Mouse (Mus musculus) liver, embryonic 16.5 days (tissue): ENCODE results near the gene Aebp2. TPM values are rescaled to one million over a fixed set of nuclear protein-coding genes. Genes with fewer than 3 reads are reported as not detected.
"Not testable (repeated sequence)": the region's sequence is repeated elsewhere in the genome, so short reads cannot be mapped to it uniquely, and the experiment has no call there.

Experiments
- ATAC-seq: fragments of 200-750 bp; cut with Nextera tagmentation; 2 replicates; pipeline ENCODE4 v1.8.0; 2017; ENCODE audit warnings: low read depth, mild to moderate bottlenecking, moderate number of reproducible peaks, moderate library complexity
- H3K27ac ChIP-seq: fragments of 300-500 bp; sonication (generic); 2 replicates; pipeline ENCODE4 v1.5.1; 2014; ENCODE audit warnings: mild to moderate bottlenecking, low read length
- H3K27me3 ChIP-seq: fragments of 300-500 bp; sonication (generic); 2 replicates; pipeline ENCODE4 v1.6.1; 2014; ENCODE audit warnings: low read depth, low read length, mixed read lengths; ENCODE audit not compliant: control insufficient read depth, insufficient read depth
- H3K36me3 ChIP-seq: fragments of 300-500 bp; sonication (generic); 2 replicates; pipeline ENCODE4 v1.6.1; 2014; ENCODE audit warnings: mild to moderate bottlenecking; ENCODE audit not compliant: control insufficient read depth, insufficient read depth
- H3K4me1 ChIP-seq: fragments of 300-500 bp; sonication (generic); 2 replicates; pipeline ENCODE4 v1.6.1; 2014; ENCODE audit warnings: low read depth, low read length, mixed read lengths; ENCODE audit not compliant: control insufficient read depth
- H3K4me2 ChIP-seq: fragments of 300-500 bp; sonication (generic); 2 replicates; pipeline ENCODE4 v1.6.1; 2014; ENCODE audit warnings: low read depth, low read length, mixed read lengths
- H3K4me3 ChIP-seq: fragments of 300-500 bp; sonication (generic); 2 replicates; pipeline ENCODE4 v1.5.1; 2014; ENCODE audit warnings: low read depth, mild to moderate bottlenecking, low read length
- H3K9ac ChIP-seq: fragments of 300-500 bp; sonication (generic); 2 replicates; pipeline ENCODE4 v1.6.1; 2014; ENCODE audit warnings: low read depth, low read length
- H3K9me3 ChIP-seq: fragments of 300-500 bp; sonication (generic); replicated peaks from 2 replicates; pipeline ENCODE4 v1.6.1; 2016; ENCODE audit warnings: low read length; ENCODE audit not compliant: control insufficient read depth
- WGBS: fragments of 180-500 bp; shearing (Covaris S2); extraction: QIAGEN DNeasy Blood & Tissue Kit; methylation state at CpG from one replicate; pipeline ENCODE4 v1.1.7; 2014; ENCODE audit not compliant: insufficient replicate concordance; 5-methylcytosine and 5-hydroxymethylcytosine counted together
- polyA plus RNA-seq: library from polyadenylated mRNA; unstranded; fragments of >200 nt; fragmentation: Nextera tagmentation; extraction: Ambion mirVana; gene quantifications from 2 replicates; pipeline ENCODE4 v1.2.1, GENCODE M21; 2015

Gene Aebp2
- polyA plus RNA-seq, 1 experiment from 2014 or later = 2.5 TPM

- H3K9ac ChIP-seq = no peak overlapping the region
Measured at GRCm38 (mm10) chr6:140592713-140593112, 29.8 kb upstream of the Aebp2 start.

GRCm38 (mm10) chr6:140593420-140594170, 28.9 kb upstream of the Aebp2 start:
- no peaks in the 10 kb centered on the region for H3K4me1 ChIP-seq
- H3K9ac ChIP-seq = no peak overlapping the region
- H3K4me2 ChIP-seq = 0 out of 2 replicates have a peak overlapping the region, but pooled peaks have one; percentile 3
- H3K27ac ChIP-seq = peak overlapping the region; percentile 57
- WGBS = 69% methylated on average over 17 of the region's 17 CpGs
- no peak overlapping the region for H3K4me3 ChIP-seq
- no peaks in the 10 kb centered on the region; the same call in 1 of the 2 replicates for H3K36me3 ChIP-seq
- no peaks in the 10 kb centered on the region for H3K27me3 ChIP-seq
- H3K9me3 ChIP-seq = no peaks in the 10 kb centered on the region
- ATAC-seq = peak; percentile 82

More at GRCm38 (mm10) chr6:140592713-140593112, 29.8 kb upstream of the Aebp2 start:
- H3K4me3 ChIP-seq = no peak overlapping the region
- H3K4me2 ChIP-seq = no peak overlapping the region
- H3K4me1 ChIP-seq = no peaks in the 10 kb centered on the region
- no peaks in the 10 kb centered on the region for H3K9me3 ChIP-seq
- H3K36me3 ChIP-seq = no peaks in the 10 kb centered on the region; the same call in 1 of the 2 replicates
- ATAC-seq = no peak
- no peaks in the 10 kb centered on the region for H3K27me3 ChIP-seq
- WGBS = 61% methylated on average over 8 of the region's 8 CpGs
- H3K27ac ChIP-seq = peak overlapping the region; percentile 57; the same call in 1 of the 2 replicates

DNA sequence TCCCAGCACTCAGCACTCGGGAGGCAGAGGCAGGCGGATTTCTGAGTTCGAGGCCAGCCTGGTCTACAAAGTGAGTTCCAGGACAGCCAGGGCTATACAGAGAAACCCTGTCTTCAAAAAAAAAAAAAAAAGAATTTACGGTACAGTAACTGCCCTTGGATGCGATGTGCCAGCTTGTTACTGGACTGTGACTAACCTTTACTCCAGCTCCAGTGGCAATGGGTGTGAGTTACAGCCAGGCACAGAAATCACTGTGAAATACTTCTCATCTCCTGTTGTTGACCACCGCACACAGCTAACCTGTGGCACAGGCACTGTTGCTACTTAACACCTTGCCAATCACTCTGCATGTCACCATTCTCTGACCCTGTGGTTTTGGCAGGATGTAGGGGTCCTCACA, 26.9 kb upstream of the Aebp2 start:
- H3K4me3 ChIP-seq, H3K36me3 ChIP-seq, ATAC-seq, H3K9me3 ChIP-seq, H3K4me1 ChIP-seq, H3K9ac ChIP-seq, H3K4me2 ChIP-seq, H3K27me3 ChIP-seq, H3K27ac ChIP-seq: not testable (repeated sequence)
- 72% methylated on average over 6 of the region's 6 CpGs for WGBS

GRCm38 (mm10) chr6:140597381-140598329, 24.8 kb upstream of the Aebp2 start:
- H3K9me3 ChIP-seq = no peaks in the 10 kb centered on the region
- no peak overlapping the region for H3K27ac ChIP-seq
- WGBS = 77% methylated on average over 15 of the region's 15 CpGs
- no peak overlapping the region for H3K9ac ChIP-seq
- H3K4me1 ChIP-seq = no peaks in the 10 kb centered on the region
- H3K36me3 ChIP-seq = no peaks in the 10 kb centered on the region
- H3K4me3 ChIP-seq = no peak overlapping the region
- no peak overlapping the region for H3K4me2 ChIP-seq
- no peaks in the 10 kb centered on the region for H3K27me3 ChIP-seq
- no peak for ATAC-seq

DNA sequence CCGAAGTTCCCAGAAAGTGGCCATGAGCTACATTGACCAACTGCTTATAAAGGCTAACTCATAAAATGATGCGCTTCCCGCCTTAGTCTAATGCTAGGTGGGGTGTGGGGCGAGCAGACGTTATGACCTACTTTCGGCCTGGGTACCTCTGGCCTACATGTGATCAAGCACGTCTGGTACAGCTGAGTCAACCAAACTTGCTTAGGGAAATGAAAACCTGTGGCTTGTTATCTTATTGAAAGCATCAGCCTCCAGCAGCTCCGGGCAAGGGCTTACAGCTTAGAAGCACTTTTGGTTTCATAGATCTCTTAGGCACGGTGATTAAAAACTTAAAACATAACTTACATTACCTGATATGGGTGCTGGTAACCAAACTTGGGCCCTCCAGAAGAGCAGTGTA, 23.9 kb upstream of the Aebp2 start:
- H3K4me2 ChIP-seq = no peak overlapping the region
- H3K4me1 ChIP-seq = no peaks in the 10 kb centered on the region
- no peaks in the 10 kb centered on the region for H3K27me3 ChIP-seq
- 67% methylated on average over 9 of the region's 9 CpGs for WGBS
- no peak overlapping the region for H3K27ac ChIP-seq
- no peak overlapping the region for H3K9ac ChIP-seq
- H3K4me3 ChIP-seq = no peak overlapping the region
- H3K9me3 ChIP-seq = no peaks in the 10 kb centered on the region
- no peaks in the 10 kb centered on the region for H3K36me3 ChIP-seq
- no peak for ATAC-seq

DNA sequence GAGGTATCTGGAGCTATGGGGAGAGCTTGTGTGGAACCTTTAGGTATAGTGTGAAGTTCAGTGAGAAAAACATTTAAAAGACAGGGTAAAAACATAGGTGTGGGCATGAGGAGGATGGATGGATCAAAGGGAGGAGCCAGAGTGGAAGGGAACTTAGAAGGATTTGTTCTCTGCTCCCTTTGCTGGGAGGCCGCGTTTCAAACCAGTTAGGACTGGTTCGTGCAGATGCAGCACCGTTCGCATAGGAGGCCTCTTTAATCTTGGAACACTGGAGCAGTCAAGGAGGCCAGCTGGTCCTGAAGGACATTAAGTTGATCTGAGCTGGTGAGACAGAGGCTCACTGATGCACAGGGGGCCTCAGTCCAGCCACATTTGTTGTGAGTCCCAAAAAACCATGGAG, 23.1 kb upstream of the Aebp2 start:
- ATAC-seq = no peak
- no peak overlapping the region for H3K9ac ChIP-seq
- 87% methylated on average over 5 of the region's 5 CpGs for WGBS

GRCm38 (mm10) chr6:140600671-140601070, 21.8 kb upstream of the Aebp2 start:
- H3K4me3 ChIP-seq, H3K27ac ChIP-seq, H3K36me3 ChIP-seq, H3K4me1 ChIP-seq, H3K9ac ChIP-seq, H3K9me3 ChIP-seq, ATAC-seq, H3K4me2 ChIP-seq, H3K27me3 ChIP-seq: not testable (repeated sequence)
- WGBS = 75% methylated on average over 8 of the region's 8 CpGs

More for the DNA sequence above, 23.1 kb upstream of the Aebp2 start:
- Histone ChIP-seq H3K9me3 (no peaks in the 10 kb centered on the region), H3K36me3 (no peaks in the 10 kb centered on the region), H3K27me3 (no peaks in the 10 kb centered on the region), H3K4me3 (no peak overlapping the region), H3K27ac (no peak overlapping the region), H3K4me2 (no peak overlapping the region), H3K4me1 (no peaks in the 10 kb centered on the region)

GRCm38 (mm10) chr6:140601175-140601574, 21.3 kb upstream of the Aebp2 start:
- H3K4me3 ChIP-seq = no peak overlapping the region
- H3K9ac ChIP-seq = no peak overlapping the region
- H3K9me3 ChIP-seq = no peaks in the 10 kb centered on the region
- no peak overlapping the region for H3K4me2 ChIP-seq
- H3K27me3 ChIP-seq = no peaks in the 10 kb centered on the region
- H3K27ac ChIP-seq = no peak overlapping the region
- no peaks in the 10 kb centered on the region for H3K4me1 ChIP-seq
- peak; percentile 50; the same call in 1 of the 2 replicates for ATAC-seq
- WGBS = 71% methylated on average over 4 of the region's 4 CpGs
- no peaks in the 10 kb centered on the region for H3K36me3 ChIP-seq
